Mouse (Mus musculus) hindbrain, postnatal 0 days (tissue): ENCODE results near the gene Hist1h2aa. TPM values are rescaled to one million over a fixed set of nuclear protein-coding genes. Genes with fewer than 3 reads are reported as not detected.

Experiments used
- ATAC-seq: fragments of 200-750 bp; cut with Nextera tagmentation; 2 replicates; pipeline ENCODE4 v1.8.0; 2017; ENCODE audit warnings: mild to moderate bottlenecking, moderate TSS enrichment, moderate library complexity
- DNase-seq: peaks from one replicate; pipeline ENCODE4 v3.0.0-alpha.2; 2015; ENCODE audit warnings: low spot score
- H3K27ac ChIP-seq: fragments of 300-500 bp; sonication (generic); 2 replicates; pipeline ENCODE4 v1.5.1; 2014; ENCODE audit warnings: mild to moderate bottlenecking
- H3K27me3 ChIP-seq: fragments of 300-500 bp; sonication (generic); 2 replicates; pipeline ENCODE4 v1.6.1; 2014; ENCODE audit warnings: low read length, mixed read lengths; ENCODE audit not compliant: insufficient read depth
- H3K36me3 ChIP-seq: fragments of 300-500 bp; sonication (generic); 2 replicates; pipeline ENCODE4 v1.6.1; 2014; ENCODE audit warnings: low read length, mixed read lengths; ENCODE audit not compliant: insufficient read depth
- H3K4me1 ChIP-seq: fragments of 300-500 bp; sonication (generic); 2 replicates; pipeline ENCODE4 v1.6.1; 2014; ENCODE audit warnings: antibody characterized with exemption, low read length, mixed read lengths; ENCODE audit not compliant: insufficient read depth
- H3K4me2 ChIP-seq: fragments of 300-500 bp; sonication (generic); 2 replicates; pipeline ENCODE4 v1.6.1; 2014; ENCODE audit warnings: low read depth, mild to moderate bottlenecking, low read length, moderate library complexity, mixed read lengths
- H3K4me3 ChIP-seq: fragments of 300-500 bp; sonication (generic); 2 replicates; pipeline ENCODE4 v1.5.1; 2014; ENCODE audit warnings: low read length
- H3K9ac ChIP-seq: fragments of 300-500 bp; sonication (generic); replicated peaks from 2 replicates; pipeline ENCODE4 v1.6.1; 2014; ENCODE audit warnings: mild to moderate bottlenecking, low read length, moderate library complexity, mixed read lengths
- H3K9me3 ChIP-seq: fragments of 300-500 bp; sonication (generic); 2 replicates; pipeline ENCODE4 v1.6.1; 2016; ENCODE audit warnings: low read length, mixed read lengths
- CTCF ChIP-seq: IDR thresholded peaks from 2 replicates; pipeline ENCODE4 v1.5.1; 2016; ENCODE audit warnings: antibody characterized with exemption, control low read depth, low read depth
- WGBS: fragments of 180-500 bp; shearing (Covaris S2); extraction: QIAGEN DNeasy Blood & Tissue Kit; methylation state at CpG from one replicate; pipeline ENCODE4 v1.1.7; 2014; 5-methylcytosine and 5-hydroxymethylcytosine counted together
- microRNA-seq, 2 experiments: library from miRNA; unstranded; fragments of <30 nt; microRNA quantifications; one replicate each; pipeline ENCODE4; 2016
- polyA plus RNA-seq: library from polyadenylated mRNA; unstranded; fragments of >200 nt; fragmentation: Nextera tagmentation; extraction: Ambion mirVana; gene quantifications from 2 replicates; pipeline ENCODE4 v1.2.1, GENCODE M21; 2015
- total RNA-seq: library from RNA; depleted of rRNA; stranded (reverse); fragments of >200 nt; gene quantifications from 2 replicates; pipeline ENCODE4 v1.2.3, GENCODE M21; 2014; rRNA removed

The Hist1h2aa gene
- total and polyA plus RNA-seq, 2 experiments from 2014 or later, result not detected

GRCm38 (mm10) chr13:23972271-23972670 is 38.0 kb downstream of the Hist1h2aa start:
- H3K27ac ChIP-seq, result no peak overlapping the region

More at GRCm38 (mm10) chr13:23972271-23972670, 38.0 kb downstream of the Hist1h2aa start:
- Histone ChIP-seq H3K4me3 (no peak overlapping the region), H3K9ac (no peak overlapping the region), H3K27me3 (no peaks in the 10 kb centered on the region), H3K4me2 (no peak overlapping the region), H3K36me3 (no peaks in the 10 kb centered on the region), H3K9me3 (no peaks in the 10 kb centered on the region), H3K4me1 (no peaks in the 10 kb centered on the region)
- DNase-seq, result no peak
- ATAC-seq, result no peak
- 62% methylated on average over 5 of the region's 5 CpGs for WGBS
- TF ChIP-seq CTCF, result no peak

Small RNA genes lying within 50 kb of the gene (microRNA-seq; reads per million reads assigned to microRNA genes)
- gene Gm44344, result 0 reads per million in 2 experiments

Other genes starting within 250 kb of the Hist1h2aa start
- gene Hist1h1t, start 238.6 kb upstream of the Hist1h2aa start, total RNA-seq, result 1.1 and 1.6 TPM in 2 replicates
- gene Hist1h1t, start 238.6 kb upstream of the Hist1h2aa start, polyA plus RNA-seq, result not detected in 2 replicates
- 1,149 and 1,400 TPM in 2 replicates for gene Hist1h4c, start 236.0 kb upstream of the Hist1h2aa start, total RNA-seq
- 4.0 and 4.6 TPM in 2 replicates for gene Hist1h4c, start 236.0 kb upstream of the Hist1h2aa start, polyA plus RNA-seq
- 3.2 and 11.1 TPM in 2 replicates for gene Hfe, start 223.6 kb upstream of the Hist1h2aa start, total RNA-seq
- 7.9 and 8.6 TPM in 2 replicates for gene Hfe, start 223.6 kb upstream of the Hist1h2aa start, polyA plus RNA-seq
- 508 and 626 TPM in 2 replicates for gene Hist1h1c, start 195.7 kb upstream of the Hist1h2aa start, total RNA-seq
- 31.4 and 35.4 TPM in 2 replicates for gene Hist1h1c, start 195.7 kb upstream of the Hist1h2aa start, polyA plus RNA-seq
- 1,362 and 1,480 TPM in 2 replicates for gene Hist1h3c, start 188.9 kb upstream of the Hist1h2aa start, total RNA-seq
- gene Hist1h3c, start 188.9 kb upstream of the Hist1h2aa start, polyA plus RNA-seq, result 1.6 and 2.1 TPM in 2 replicates
- 1,454 and 1,759 TPM in 2 replicates for gene Hist1h2bb, start 187.7 kb upstream of the Hist1h2aa start, total RNA-seq
- 0.49 and 0.55 TPM in 2 replicates for gene Hist1h2bb, start 187.7 kb upstream of the Hist1h2aa start, polyA plus RNA-seq
- 349 and 438 TPM in 2 replicates for gene Hist1h2ab, start 183.3 kb upstream of the Hist1h2aa start, total RNA-seq
- 7.4 and 10.4 TPM in 2 replicates for gene Hist1h2ab, start 183.3 kb upstream of the Hist1h2aa start, polyA plus RNA-seq
- gene Hist1h3b, start 182.2 kb upstream of the Hist1h2aa start, total RNA-seq, result 956 and 1,079 TPM in 2 replicates
- gene Hist1h3b, start 182.2 kb upstream of the Hist1h2aa start, polyA plus RNA-seq, result 2.6 and 3.2 TPM in 2 replicates
- gene Hist1h4b, start 177.4 kb upstream of the Hist1h2aa start, total RNA-seq, result 334 and 514 TPM in 2 replicates
- gene Hist1h4b, start 177.4 kb upstream of the Hist1h2aa start, polyA plus RNA-seq, result 1.3 and 2.8 TPM in 2 replicates
- gene Hist1h4a, start 173.2 kb upstream of the Hist1h2aa start, total RNA-seq, result 789 and 958 TPM in 2 replicates
- gene Hist1h4a, start 173.2 kb upstream of the Hist1h2aa start, polyA plus RNA-seq, result 0.53 TPM in 1 of 2 replicates, not detected in the other
- gene Hist1h3a, start 172.1 kb upstream of the Hist1h2aa start, total RNA-seq, result 2,055 and 2,536 TPM in 2 replicates
- 1.5 and 2.1 TPM in 2 replicates for gene Hist1h3a, start 172.1 kb upstream of the Hist1h2aa start, polyA plus RNA-seq
- gene Hist1h1a, start 170.8 kb upstream of the Hist1h2aa start, total RNA-seq, result 223 and 241 TPM in 2 replicates
- 0.59 and 0.61 TPM in 2 replicates for gene Hist1h1a, start 170.8 kb upstream of the Hist1h2aa start, polyA plus RNA-seq
- not detected in 2 replicates for gene Trim38, start 164.5 kb upstream of the Hist1h2aa start, total RNA-seq
- gene Trim38, start 164.5 kb upstream of the Hist1h2aa start, polyA plus RNA-seq, result not detected in 2 replicates
- gene Slc17a2, start 127.5 kb upstream of the Hist1h2aa start, total RNA-seq, result not detected in 2 replicates
- 0.10 TPM in 1 of 2 replicates, not detected in the other for gene Slc17a2, start 127.5 kb upstream of the Hist1h2aa start, polyA plus RNA-seq
- gene Slc17a3, start 95.0 kb upstream of the Hist1h2aa start, total RNA-seq, result not detected in 2 replicates
- gene Slc17a3, start 95.0 kb upstream of the Hist1h2aa start, polyA plus RNA-seq, result not detected in 2 replicates
- gene Slc17a1, start 66.7 kb upstream of the Hist1h2aa start, total RNA-seq, result not detected in 2 replicates
- not detected in 2 replicates for gene Slc17a1, start 66.7 kb upstream of the Hist1h2aa start, polyA plus RNA-seq
- gene Slc17a4, start 19.5 kb upstream of the Hist1h2aa start, total RNA-seq, result not detected in 2 replicates
- not detected in 2 replicates for gene Slc17a4, start 19.5 kb upstream of the Hist1h2aa start, polyA plus RNA-seq
- gene Hist1h2ba, start 306 bp upstream of the Hist1h2aa start, total RNA-seq, result not detected in 2 replicates
- gene Hist1h2ba, start 306 bp upstream of the Hist1h2aa start, polyA plus RNA-seq, result not detected in 2 replicates
- gene Scgn, start 56.8 kb downstream of the Hist1h2aa start, total RNA-seq, result 0.42 TPM in 1 of 2 replicates, not detected in the other
- gene Scgn, start 56.8 kb downstream of the Hist1h2aa start, polyA plus RNA-seq, result 1.1 and 1.2 TPM in 2 replicates